Mouse (Mus musculus) lung, adult 2 months (tissue): ENCODE data around the gene Snx30.

Experiments used
- CTCF ChIP-seq: fragments of 200-500 bp; IDR thresholded peaks from 2 replicates; pipeline ENCODE4 v1.5.1; 2011; ENCODE audit warnings: mild to moderate bottlenecking, low read length, control low read depth; ENCODE audit not compliant: insufficient read depth
- POLR2A ChIP-seq: fragments of 200-500 bp; IDR thresholded peaks from 2 replicates; pipeline ENCODE4 v1.6.1; 2011; ENCODE audit warnings: low read depth, mild to moderate bottlenecking, control low read depth, low read length, borderline replicate concordance; ENCODE audit errors: extremely low read depth

GRCm38 (mm10) chr4:59777828-59778227 lies 27.8 kb upstream of the Snx30 start:
- TF ChIP-seq CTCF (no peak), POLR2A (no peak)
